Mouse (Mus musculus) lung, postnatal 0 days (tissue): Measurements from ENCODE around the gene Rft1.

Experiments
- CTCF ChIP-seq: IDR thresholded peaks from 2 replicates; pipeline ENCODE4 v1.5.1; 2016; ENCODE audit warnings: antibody characterized with exemption, mild to moderate bottlenecking
- EP300 ChIP-seq: IDR thresholded peaks from 2 replicates; pipeline ENCODE4 v1.6.1; 2016; ENCODE audit warnings: antibody characterized with exemption, mild to moderate bottlenecking, control low read depth

DNA sequence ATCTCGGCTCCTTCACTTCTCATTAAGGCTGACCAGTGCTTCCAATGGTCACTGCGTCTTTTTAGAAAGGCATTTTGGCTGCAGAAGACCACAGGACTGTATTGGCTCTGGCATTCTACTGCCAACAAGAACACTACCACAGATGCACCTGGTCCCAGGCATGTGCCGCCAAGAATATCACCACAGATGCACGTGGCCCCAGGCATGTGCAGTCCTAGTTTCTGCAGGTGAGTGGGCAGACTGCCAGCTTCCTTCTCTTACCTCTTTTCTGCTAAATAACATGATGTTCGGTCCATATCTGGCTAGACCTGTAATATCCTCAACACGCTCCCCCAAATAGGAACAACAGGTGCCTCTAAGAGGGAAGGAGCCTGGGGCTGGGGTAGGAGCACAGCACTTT lies 46.0 kb upstream of the Rft1 start:
- no peak for TF ChIP-seq CTCF
- TF ChIP-seq EP300: no peak
